Mouse (Mus musculus) lung, postnatal 0 days (tissue): ENCODE measurements around the gene Usp20.

Experiments
- CTCF ChIP-seq: IDR thresholded peaks from 2 replicates; pipeline ENCODE4 v1.5.1; 2016; ENCODE audit warnings: antibody characterized with exemption, mild to moderate bottlenecking
- EP300 ChIP-seq: IDR thresholded peaks from 2 replicates; pipeline ENCODE4 v1.6.1; 2016; ENCODE audit warnings: antibody characterized with exemption, mild to moderate bottlenecking, control low read depth

DNA sequence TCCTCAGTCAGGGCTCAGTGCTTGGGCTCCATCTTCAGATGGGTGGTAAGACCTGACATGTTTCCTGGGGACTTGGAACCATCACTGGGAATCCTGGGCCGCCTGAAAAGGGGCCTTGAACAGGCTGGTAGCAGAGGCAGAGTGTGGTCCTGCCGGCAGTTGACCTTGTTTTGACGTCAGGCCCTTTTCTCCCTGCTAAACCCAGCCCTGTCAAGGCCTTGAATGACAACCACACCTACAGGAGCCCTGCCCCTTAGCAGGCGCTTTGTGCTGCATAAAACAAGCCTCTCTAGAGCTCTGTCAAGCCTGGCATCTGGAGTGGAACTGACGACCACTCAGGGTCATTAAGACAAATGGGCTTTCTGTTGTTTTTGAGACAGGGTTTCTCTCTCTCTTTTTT is 22.2 kb upstream of the Usp20 start:
- TF ChIP-seq CTCF (no peak), EP300 (no peak)
